In the genomic region with DNA sequence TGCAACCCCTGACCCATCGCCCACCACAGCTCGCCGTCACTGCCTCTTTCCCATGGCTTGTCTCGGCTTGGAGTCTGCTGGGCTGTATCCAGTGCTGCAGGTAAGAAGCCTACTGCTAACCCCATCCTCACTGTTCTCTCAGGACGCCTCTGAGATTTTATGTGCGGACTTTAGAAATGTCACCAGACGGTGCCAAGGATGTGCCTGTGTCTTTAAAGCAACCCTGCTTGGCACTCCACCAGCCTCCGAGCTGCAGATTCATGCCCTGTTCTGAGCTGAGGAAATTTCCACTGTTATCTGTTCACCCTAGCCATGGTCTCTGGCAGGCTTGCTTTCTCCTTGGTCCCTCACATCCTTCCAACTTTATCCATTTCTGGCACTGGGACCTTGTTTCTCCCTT, we compare ENCODE assay signal across 10 mouse cellular contexts. TPM values are rescaled to one million over a fixed set of nuclear protein-coding genes. Genes with fewer than 3 reads are reported as not detected.
DNase-seq lines count a peak whose midpoint lies in the region; ATAC-seq lines count a peak whose summit lies in the region.
"Had no signal": no experiment of that assay in that cellular context is flagged by ENCODE, and none has a peak within 500 bp of the region (broad histone marks: within the 10 kb centered on the region; RNA-seq: fewer than 3 reads in every experiment).

No protein-coding gene starts in this region.

- no peak for ATAC-seq in kidney, embryonic 15.5 days (replicated peaks; ENCODE audit: low FRiP score)
- ATAC-seq in activated CD4-positive, CD25-positive, alpha-beta regulatory T cell, adult 4 months, result no peak

- H3K36me3 ChIP-seq in kidney, embryonic 15.5 days, result 0 out of 2 replicates have a peak, but pooled peaks cover 3% of the 10 kb centered on the region

- H3K27ac ChIP-seq in kidney, embryonic 15.5 days, result no peak overlapping the region
- H3K27ac ChIP-seq: hindbrain, embryonic 12.5 days had no signal

- WGBS in kidney, embryonic 15.5 days, result 74% methylated on average over 8 of the region's 8 CpGs

- H3K4me1 ChIP-seq in kidney, embryonic 15.5 days, result peaks cover 58% of the 10 kb centered on the region

- H3K9ac ChIP-seq in kidney, embryonic 15.5 days, result no peak overlapping the region
- H3K9ac ChIP-seq: hindbrain, embryonic 12.5 days had no signal

- H3K4me2 ChIP-seq in kidney, embryonic 15.5 days, result 0 out of 2 replicates have a peak overlapping the region, but pooled peaks have one; percentile 28
- H3K4me2 ChIP-seq: hindbrain, embryonic 12.5 days had no signal

- DNase-seq in layer of hippocampus, adult 11-12 months (ENCODE audit: low spot score), result peak; percentile 45
- no peak for DNase-seq in layer of hippocampus, adult 9-10 months (ENCODE audit: low spot score)
- peak; percentile 46 to 59 for DNase-seq in adrenal gland, adult 18-20 months (ENCODE audit: low spot score in 2 of 2)
- peak; percentile 70 for DNase-seq in cerebellum, adult 11 months
- no peak for DNase-seq in embryo, embryonic 9.5 days (ENCODE audit: extremely low spot score)

- H3K4me3 ChIP-seq in kidney, embryonic 15.5 days (replicated peaks), result no peak overlapping the region
- H3K4me3 ChIP-seq: hindbrain, embryonic 12.5 days had no signal

- H3K27me3 ChIP-seq in kidney, embryonic 15.5 days, result no peaks in the 10 kb centered on the region

- no peaks in the 10 kb centered on the region for H3K9me3 ChIP-seq in kidney, embryonic 15.5 days (replicated peaks)
- H3K9me3 ChIP-seq: G1E; hindbrain, embryonic 12.5 days had no signal

RNA-seq across cellular contexts. Expression of gene Slc25a29, which starts 2.8 kb away (rescaled TPM):
- total RNA-seq in adrenal gland, adult 18-20 months (2021), result 10 to 100 TPM; 17.5 to 30.1 TPM
- polyA plus RNA-seq in kidney, embryonic 15.5 days (2015; fragmentation: Nextera tagmentation; extraction: Ambion mirVana), result 9.0 and 9.7 TPM in 2 replicates
- polyA plus RNA-seq in activated CD4-positive, CD25-positive, alpha-beta regulatory T cell, adult 4 months (2017; shearing (Covaris generic)), result 1 to 10 TPM; 2.2 to 4.4 TPM
- total RNA-seq: megakaryocyte-erythroid progenitor cell, adult 5-6 weeks had no signal

RNA-seq across cellular contexts. Expression of gene Slc25a47, which starts 3.0 kb away (rescaled TPM):
- 10 to 100 TPM; 12.6 to 14.6 TPM for total RNA-seq in adrenal gland, adult 18-20 months (2021)
- 8.8 and 9.3 TPM in 2 replicates for polyA plus RNA-seq in kidney, embryonic 15.5 days (2015; fragmentation: Nextera tagmentation; extraction: Ambion mirVana)
- 1 to 10 TPM in 1 of 2 experiments, under 1 TPM in 1; 0.51 to 1.3 TPM for polyA plus RNA-seq in activated CD4-positive, CD25-positive, alpha-beta regulatory T cell, adult 4 months (2017; shearing (Covaris generic))

RNA-seq across cellular contexts. Expression of gene Yy1, which starts 40.1 kb away (rescaled TPM):
- 10 to 100 TPM; 55.5 to 79.9 TPM for total RNA-seq in adrenal gland, adult 18-20 months (2021)
- 19.1 and 20.4 TPM in 2 replicates for polyA plus RNA-seq in kidney, embryonic 15.5 days (2015; fragmentation: Nextera tagmentation; extraction: Ambion mirVana)
- 10 to 100 TPM; 16.8 to 18.1 TPM for polyA plus RNA-seq in activated CD4-positive, CD25-positive, alpha-beta regulatory T cell, adult 4 months (2017; shearing (Covaris generic))

Comparison
In these comparisons a context has a peak if more than half of its experiments do, and no peak if none do; other contexts are left out.
1. DNase-seq: peak in layer of hippocampus, adult 11-12 months (single experiment), adrenal gland, adult 18-20 months (2 of 2) and cerebellum, adult 11 months (single experiment); none in layer of hippocampus, adult 9-10 months (single experiment) and embryo, embryonic 9.5 days (single experiment).